Mouse (Mus musculus): ENCODE measurements at regions not wholly inside any gene's neighbourhood (a gene's known extent, or its start where the extent isn't known, plus 50 kb on each side); places are given as distances from the start of the nearest gene placed in this dataset.

GRCm38 (mm10) chr1:57269679-57270354 lies 107.6 kb upstream of the 1700066M21Rik start:
- DNase-seq (ENCODE audit: low spot score in 2 of 2), result peak; percentile 70 to 75

GRCm38 (mm10) chr1:57272593-57272992 lies 104.8 kb upstream of the 1700066M21Rik start:
- no peak for DNase-seq (ENCODE audit: low spot score in 2 of 2)

DNA sequence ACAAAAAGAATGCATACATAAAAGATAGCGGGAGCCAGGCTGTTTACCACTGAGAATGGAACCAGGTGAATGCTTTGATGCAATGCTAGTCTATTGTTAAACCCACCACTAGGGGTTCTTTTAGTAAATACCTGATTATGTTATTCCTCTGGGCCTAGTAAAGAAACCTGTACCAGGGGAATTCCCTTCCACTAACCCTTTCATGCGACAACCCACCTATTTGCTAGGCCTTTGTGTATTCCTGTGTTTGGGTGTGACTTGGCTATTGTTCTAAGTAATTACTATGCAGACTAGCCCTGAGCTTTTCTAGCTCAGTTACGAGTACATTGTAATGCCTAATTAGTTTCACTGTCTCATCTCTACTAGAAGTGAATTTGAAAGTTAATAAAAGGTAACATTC lies 95.9 kb upstream of the 1700066M21Rik start:
- no peak for DNase-seq (ENCODE audit: low spot score in 2 of 2)

GRCm38 (mm10) chr1:57296186-57296585 lies 81.2 kb upstream of the 1700066M21Rik start:
- no peak for DNase-seq (ENCODE audit: low spot score in 2 of 2)

DNA sequence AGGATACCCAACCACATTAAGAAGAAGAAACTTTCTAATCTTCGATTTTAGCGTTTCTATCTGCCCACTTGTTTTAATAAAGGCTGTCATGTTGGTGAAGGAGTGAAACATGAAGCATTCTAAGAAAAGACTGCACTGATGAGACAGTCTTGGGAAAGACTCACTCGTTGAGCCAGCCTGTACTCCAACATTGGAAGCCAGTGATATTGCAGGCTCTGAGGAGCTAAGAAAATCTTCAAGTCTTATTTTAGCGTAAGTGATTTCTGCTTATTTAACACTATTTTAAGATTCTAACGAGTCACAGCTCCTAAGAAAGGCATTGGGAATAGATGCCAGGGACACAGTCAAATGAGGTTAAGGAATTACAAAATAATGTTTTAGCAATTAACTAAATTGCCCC lies 78.9 kb upstream of the 1700066M21Rik start:
- DNase-seq (ENCODE audit: low spot score in 2 of 2), result no peak

GRCm38 (mm10) chr1:57301260-57301979 lies 76.0 kb upstream of the 1700066M21Rik start:
- no peak for DNase-seq (ENCODE audit: low spot score in 2 of 2)

- no peak for DNase-seq (ENCODE audit: low spot score in 2 of 2)
Observed at GRCm38 (mm10) chr1:57301980-57302331, 75.5 kb upstream of the 1700066M21Rik start.

DNA sequence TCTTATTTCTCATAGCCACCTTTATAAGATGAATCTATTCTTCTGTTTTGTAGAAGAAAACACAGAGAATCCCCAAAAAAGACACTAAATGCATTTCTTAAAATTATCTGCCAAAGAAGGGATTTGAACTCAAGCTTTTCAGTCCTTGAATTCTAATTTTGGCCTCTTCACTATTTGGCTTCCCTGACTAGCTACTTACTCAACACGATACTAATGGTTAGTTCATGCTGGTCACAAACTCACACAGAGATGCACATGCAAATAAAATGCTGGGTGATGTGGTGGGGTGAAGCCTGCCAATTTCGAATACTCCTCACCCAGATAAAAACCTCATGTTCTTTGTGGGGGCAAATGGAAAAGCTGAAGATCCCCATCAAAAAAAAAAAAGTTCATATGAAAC lies 72.7 kb upstream of the 1700066M21Rik start:
- DNase-seq (ENCODE audit: low spot score in 2 of 2), result no peak

DNA sequence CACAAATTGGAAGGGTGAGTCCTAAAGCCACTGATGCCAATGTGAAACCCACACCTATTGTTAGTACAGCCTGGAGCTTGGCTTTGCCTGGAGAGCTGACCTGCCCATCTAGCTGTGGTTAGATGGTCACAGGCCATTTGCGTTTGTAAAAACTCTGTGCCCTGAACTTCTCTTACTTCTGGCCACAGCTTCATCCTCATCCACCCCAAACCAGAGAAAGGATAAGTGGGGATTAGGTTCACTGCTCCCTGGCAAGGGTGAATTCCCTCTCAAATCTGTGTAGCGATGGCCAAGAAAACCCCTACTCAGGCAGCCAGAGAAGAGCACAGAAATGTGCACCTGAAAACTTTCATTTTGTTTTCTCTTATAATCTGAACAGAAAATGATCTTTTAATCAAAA lies 54.9 kb upstream of the 1700066M21Rik start:
- no peak for DNase-seq (ENCODE audit: low spot score in 2 of 2)

GRCm38 (mm10) chr1:57323118-57323517 lies 54.3 kb upstream of the 1700066M21Rik start:
- no peak for DNase-seq (ENCODE audit: low spot score in 2 of 2)

DNA sequence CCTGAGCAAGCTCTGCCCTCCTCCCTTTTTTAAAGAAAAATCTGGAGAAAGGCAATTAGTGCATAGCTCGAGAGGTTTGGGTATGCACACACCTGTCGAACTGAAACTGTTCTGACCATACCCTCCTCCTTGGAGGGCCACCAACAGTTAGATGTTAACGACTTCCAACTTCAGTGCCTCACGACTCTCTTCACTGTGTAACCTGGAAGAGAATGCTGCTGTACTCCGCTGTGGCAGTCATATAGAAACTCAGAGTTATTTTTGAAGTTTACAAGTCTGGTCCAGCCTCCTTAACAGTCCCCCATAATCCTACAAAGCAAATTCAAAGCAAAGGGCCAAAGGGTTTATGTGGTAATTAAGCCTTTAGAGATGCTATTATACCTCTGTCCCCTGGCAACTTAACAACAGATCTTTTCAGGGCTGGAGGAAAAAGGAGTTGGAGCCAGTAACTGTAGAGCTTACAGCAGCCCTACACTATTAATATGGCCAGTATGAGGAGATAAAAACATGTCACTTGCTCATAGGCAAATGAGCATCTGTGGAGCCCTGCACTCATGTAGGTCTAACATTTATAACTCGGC lies 51.7 kb upstream of the 1700066M21Rik start:
- no peak for DNase-seq (ENCODE audit: low spot score in 2 of 2)
